Mouse (Mus musculus) MEL (cell line): ENCODE data around the gene Hexim2. TPM values are rescaled to one million over a fixed set of nuclear protein-coding genes. Genes with fewer than 3 reads are reported as not detected.

Experiments used
- DNase-seq: peaks from one replicate; pipeline ENCODE4 v3.0.0; 2011; ENCODE audit warnings: low read depth, low spot score
- H3K27ac ChIP-seq: 2 replicates; pipeline ENCODE4 v1.5.1; 2012; ENCODE audit warnings: low read depth, mild to moderate bottlenecking, control low read depth, low read length, moderate library complexity; ENCODE audit not compliant: control insufficient read depth
- H3K27me3 ChIP-seq, 2 experiments: fragments of 150-350 bp in 1 of 2; sonication (generic) in 1 of 2; 2 replicates each; pipeline ENCODE4 v1.6.1; 2012; ENCODE audit warnings: low read length in 2 of 2, mild to moderate bottlenecking in 2 of 2, improper control_type of control experiment in 1 of 2, moderate library complexity in 1 of 2; ENCODE audit not compliant: insufficient read depth in 2 of 2, control insufficient read depth in 1 of 2
- H3K36me3 ChIP-seq, 2 experiments: 2 replicates each; pipeline ENCODE4 v1.6.1; 2012 to 2014; ENCODE audit warnings: low read length in 2 of 2, improper control_type of control experiment in 1 of 2, inconsistent platforms in 1 of 2, mild to moderate bottlenecking in 1 of 2; ENCODE audit not compliant: insufficient read depth in 2 of 2, control insufficient read depth in 1 of 2
- H3K4me1 ChIP-seq, 2 experiments: fragments of 150-350 bp in 1 of 2; sonication (generic) in 1 of 2; 2 replicates each; pipeline ENCODE4 v1.6.1; 2012; ENCODE audit warnings: low read length in 2 of 2, improper control_type of control experiment in 1 of 2, mild to moderate bottlenecking in 1 of 2; ENCODE audit not compliant: insufficient read depth in 2 of 2, control insufficient read depth in 1 of 2
- H3K4me3 ChIP-seq, 2 experiments: fragments of 150-350 bp in 1 of 2; sonication (generic) in 1 of 2; 2 replicates each; pipeline ENCODE4 v1.5.1; 2012; ENCODE audit warnings: low read depth in 2 of 2, low read length in 2 of 2, mild to moderate bottlenecking in 2 of 2, moderate library complexity in 2 of 2, control low read depth in 1 of 2, improper control_type of control experiment in 1 of 2; ENCODE audit not compliant: control insufficient read depth in 1 of 2, insufficient read depth in 1 of 2
- H3K79me2 ChIP-seq: 2 replicates; pipeline ENCODE4 v1.6.1; 2012; ENCODE audit warnings: mild to moderate bottlenecking, low read length, moderate library complexity; ENCODE audit not compliant: control insufficient read depth, poor library complexity, insufficient read depth
- H3K9ac ChIP-seq: 2 replicates; pipeline ENCODE4 v1.6.1; 2012; ENCODE audit warnings: low read depth, mild to moderate bottlenecking, control low read depth, low read length, moderate library complexity; ENCODE audit not compliant: control insufficient read depth, poor library complexity, severe bottlenecking
- H3K9me3 ChIP-seq: fragments of 150-350 bp; sonication (generic); replicated peaks from 2 replicates; pipeline ENCODE4 v1.6.1; 2012; ENCODE audit warnings: mild to moderate bottlenecking, low read length, improper control_type of control experiment, moderate library complexity; ENCODE audit not compliant: insufficient read depth
- CHD1 ChIP-seq: IDR thresholded peaks from 2 replicates; pipeline ENCODE4 v1.6.1; 2012; ENCODE audit warnings: low read depth, mild to moderate bottlenecking, inconsistent platforms, low read length, improper control_type of control experiment
- CTCF ChIP-seq, 3 experiments: IDR thresholded peaks in 2 of 3; conservative IDR thresholded peaks in 1 of 3; 2 replicates each; pipeline ENCODE4 v1.5.1; 2011 to 2012; ENCODE audit warnings: low read length in 3 of 3, low read depth in 2 of 3, mild to moderate bottlenecking in 2 of 3, improper control_type of control experiment in 1 of 3, inconsistent platforms in 1 of 3, mixed read lengths in 1 of 3, moderate library complexity in 1 of 3; ENCODE audit not compliant: control insufficient read depth in 1 of 3, insufficient read depth in 1 of 3, poor library complexity in 1 of 3, severe bottlenecking in 1 of 3
- ELF1 ChIP-seq: IDR thresholded peaks from 2 replicates; pipeline ENCODE4 v1.6.1; 2014; ENCODE audit warnings: low read depth, mild to moderate bottlenecking, inconsistent platforms, low read length, improper control_type of control experiment, moderate library complexity
- ETS1 ChIP-seq: IDR thresholded peaks from 2 replicates; pipeline ENCODE4 v1.6.1; 2012; ENCODE audit warnings: low read depth, mild to moderate bottlenecking, inconsistent platforms, low read length, improper control_type of control experiment, moderate library complexity
- HCFC1 ChIP-seq: IDR thresholded peaks from 2 replicates; pipeline ENCODE4 v1.6.1; 2012; ENCODE audit warnings: low read depth, mild to moderate bottlenecking, inconsistent platforms, low read length, improper control_type of control experiment, moderate library complexity
- KAT2A ChIP-seq: conservative IDR thresholded peaks from 2 replicates; pipeline ENCODE4 v1.6.1; 2012; ENCODE audit warnings: low read depth, low read length, improper control_type of control experiment, inconsistent platforms
- MAX ChIP-seq: IDR thresholded peaks from 2 replicates; pipeline ENCODE4 v1.6.1; 2011; ENCODE audit warnings: low read length, improper control_type of control experiment
- MAZ ChIP-seq: IDR thresholded peaks from 2 replicates; pipeline ENCODE4 v1.6.1; 2012; ENCODE audit warnings: low read depth, mild to moderate bottlenecking, inconsistent platforms, low read length, improper control_type of control experiment
- MXI1 ChIP-seq: IDR thresholded peaks from 2 replicates; pipeline ENCODE4 v1.6.1; 2011; ENCODE audit warnings: mild to moderate bottlenecking, low read depth, low read length, improper control_type of control experiment
- NELFE ChIP-seq: IDR thresholded peaks from 2 replicates; pipeline ENCODE4 v1.6.1; 2011; ENCODE audit warnings: low read depth, low read length, improper control_type of control experiment
- POLR2A ChIP-seq, 2 experiments: IDR thresholded peaks; 2 replicates each; pipeline ENCODE4 v1.6.1; 2011 to 2012; ENCODE audit warnings: low read length in 2 of 2, mild to moderate bottlenecking in 2 of 2, control low read depth in 1 of 2, improper control_type of control experiment in 1 of 2, low read depth in 1 of 2, moderate library complexity in 1 of 2; ENCODE audit not compliant: control insufficient read depth in 1 of 2, insufficient read depth in 1 of 2, poor library complexity in 1 of 2
- POLR2AphosphoS5 ChIP-seq: IDR thresholded peaks from 2 replicates; pipeline ENCODE4 v1.6.1; 2012; ENCODE audit warnings: low read depth, borderline replicate concordance, mild to moderate bottlenecking, inconsistent platforms, low read length, moderate library complexity, mixed read lengths
- RAD21 ChIP-seq: IDR thresholded peaks from 2 replicates; pipeline ENCODE4 v1.6.1; 2011; ENCODE audit warnings: mild to moderate bottlenecking, low read depth, low read length, improper control_type of control experiment
- TAL1 ChIP-seq: IDR thresholded peaks from 2 replicates; pipeline ENCODE4 v1.6.1; 2012; ENCODE audit warnings: mild to moderate bottlenecking, inconsistent platforms, low read length, moderate library complexity, mixed read lengths
- TBP ChIP-seq: IDR thresholded peaks from 2 replicates; pipeline ENCODE4 v1.8.0; 2011; ENCODE audit warnings: low read depth, low read length, improper control_type of control experiment
- UBTF ChIP-seq: IDR thresholded peaks from 2 replicates; pipeline ENCODE4 v1.6.1; 2012; ENCODE audit warnings: low read depth, mild to moderate bottlenecking, inconsistent platforms, low read length, improper control_type of control experiment, moderate library complexity, borderline replicate concordance; ENCODE audit not compliant: insufficient read depth
- ZC3H11A ChIP-seq: IDR thresholded peaks from 2 replicates; pipeline ENCODE4 v1.6.1; 2012; ENCODE audit warnings: low read depth, mild to moderate bottlenecking, inconsistent platforms, low read length, improper control_type of control experiment
- polyA plus RNA-seq, 2 experiments: library from polyadenylated mRNA; stranded (reverse) in 1 of 2; unstranded in 1 of 2; fragments of >175 nt in 1 of 2; fragments of >200 nt in 1 of 2; gene quantifications; 2 replicates each; pipeline versions ENCODE4 v1.2.1 to v1.2.4; 2012; ENCODE audit warnings: low replicate concordance in 2 of 2, low read depth in 1 of 2; ENCODE audit not compliant: insufficient read length in 2 of 2, insufficient read depth in 1 of 2, missing spikeins in 1 of 2
- total RNA-seq: library from RNA; depleted of rRNA; stranded (reverse); fragments of 300-350 nt; gene quantifications from 2 replicates; pipeline ENCODE4 v1.2.3, GENCODE M21; 2012

Gene Hexim2
- total and polyA plus RNA-seq, 3 experiments = 12.3 to 12.5 TPM; not detected in 1

- no peak overlapping the region for H3K27ac ChIP-seq
- H3K36me3 ChIP-seq = peaks cover 0 to 9% of the 10 kb centered on the region in 2 experiments; a peak in 2 of 4 replicates
- no peak overlapping the region for H3K9ac ChIP-seq
- no peak for DNase-seq
- H3K79me2 ChIP-seq = peaks cover 26% of the 10 kb centered on the region
- no peaks in the 10 kb centered on the region for H3K9me3 ChIP-seq
- peaks cover 4 to 8% of the 10 kb centered on the region in 2 experiments; a peak in 3 of 4 replicates for H3K4me1 ChIP-seq
- H3K4me3 ChIP-seq = no peak overlapping the region
- H3K27me3 ChIP-seq = no peaks in the 10 kb centered on the region
- TF ChIP-seq KAT2A (no peak), UBTF (no peak), CHD1 (no peak), CTCF (IDR thresholded peaks at IDR 0.05 in 2 of 3, conservative IDR thresholded peaks at IDR 0.05 in 1 of 3; ENCODE audit: control insufficient read depth in 1 of 3, insufficient read depth in 1 of 3, low read depth in 2 of 3, low read length in 3 of 3, poor library complexity in 1 of 3, severe bottlenecking in 1 of 3) (no peak), RAD21 (no peak), ETS1 (no peak), HCFC1 (no peak), TBP (no peak), NELFE (no peak), MAX (no peak), ELF1 (no peak), MXI1 (no peak), POLR2AphosphoS5 (no peak)
Observed at GRCm38 (mm10) chr11:103113005-103113404, 19.2 kb upstream of the Hexim2 start.

GRCm38 (mm10) chr11:103113771-103114170 is 18.5 kb upstream of the Hexim2 start:
- Histone ChIP-seq H3K79me2 (peaks cover 29% of the 10 kb centered on the region), H3K27ac (peak overlapping the region; percentile 95), H3K27me3 (no peaks in the 10 kb centered on the region), H3K9me3 (no peaks in the 10 kb centered on the region), H3K9ac (peak overlapping the region; percentile 96), H3K4me3 (peak overlapping the region in 1 of 2 experiments; percentile 4; a peak in 1 of 4 replicates), H3K36me3 (peaks cover 0 to 14% of the 10 kb centered on the region in 2 experiments; a peak in 2 of 4 replicates), H3K4me1 (peaks cover 6 to 8% of the 10 kb centered on the region in 2 experiments; a peak in 3 of 4 replicates)
- TF ChIP-seq TAL1 = no peak
- no peak for TF ChIP-seq HCFC1
- no peak for TF ChIP-seq MAZ
- TF ChIP-seq ZC3H11A = no peak
- TF ChIP-seq POLR2A (IDR thresholded peaks at IDR 0.05; ENCODE audit: control insufficient read depth in 1 of 2, insufficient read depth in 1 of 2, low read depth in 1 of 2, low read length in 2 of 2, poor library complexity in 1 of 2) = no peak
- DNase-seq = peak; percentile 37
